Mouse (Mus musculus) liver, embryonic 15.5 days (tissue): ENCODE results near the gene Oma1. TPM values are rescaled to one million over a fixed set of nuclear protein-coding genes. Genes with fewer than 3 reads are reported as not detected.

Experiments
- ATAC-seq: fragments of 200-750 bp; cut with Nextera tagmentation; 2 replicates; pipeline ENCODE4 v1.8.0; 2017; ENCODE audit warnings: moderate number of reproducible peaks, mild to moderate bottlenecking, moderate library complexity; ENCODE audit not compliant: insufficient read depth
- H3K27ac ChIP-seq: fragments of 300-500 bp; sonication (generic); replicated peaks from 2 replicates; pipeline ENCODE4 v1.5.1; 2015; ENCODE audit warnings: mild to moderate bottlenecking, inconsistent platforms
- H3K27me3 ChIP-seq: fragments of 300-500 bp; sonication (generic); 2 replicates; pipeline ENCODE4 v1.6.1; 2015; ENCODE audit warnings: mild to moderate bottlenecking, inconsistent platforms
- H3K36me3 ChIP-seq: fragments of 300-500 bp; sonication (generic); replicated peaks from 2 replicates; pipeline ENCODE4 v1.6.1; 2015; ENCODE audit warnings: moderate library complexity, mild to moderate bottlenecking, inconsistent platforms
- H3K4me1 ChIP-seq: fragments of 300-500 bp; sonication (generic); replicated peaks from 2 replicates; pipeline ENCODE4 v1.6.1; 2015; ENCODE audit warnings: inconsistent platforms
- H3K4me2 ChIP-seq: fragments of 300-500 bp; sonication (generic); 2 replicates; pipeline ENCODE4 v1.6.1; 2015; ENCODE audit warnings: moderate library complexity, mild to moderate bottlenecking, inconsistent platforms
- H3K4me3 ChIP-seq: fragments of 300-500 bp; sonication (generic); replicated peaks from 2 replicates; pipeline ENCODE4 v1.5.1; 2015; ENCODE audit warnings: mild to moderate bottlenecking, inconsistent platforms
- H3K9ac ChIP-seq: fragments of 300-500 bp; sonication (generic); 2 replicates; pipeline ENCODE4 v1.6.1; 2015; ENCODE audit warnings: moderate library complexity, mild to moderate bottlenecking, inconsistent platforms
- H3K9me3 ChIP-seq: fragments of 300-500 bp; sonication (generic); replicated peaks from 2 replicates; pipeline ENCODE4 v1.6.1; 2016; ENCODE audit warnings: inconsistent platforms
- WGBS: fragments of 180-500 bp; shearing (Covaris S2); methylation state at CpG from one replicate; pipeline ENCODE4 v1.1.7; 2015; ENCODE audit warnings: mixed read lengths; ENCODE audit not compliant: insufficient replicate concordance; 5-methylcytosine and 5-hydroxymethylcytosine counted together
- polyA plus RNA-seq: library from polyadenylated mRNA; unstranded; fragments of >200 nt; fragmentation: Nextera tagmentation; extraction: Ambion mirVana; gene quantifications from 2 replicates; pipeline ENCODE4 v1.2.1, GENCODE M21; 2015

Oma1 gene
- polyA plus RNA-seq, 1 experiment from 2014 or later = 12.0 TPM

DNA sequence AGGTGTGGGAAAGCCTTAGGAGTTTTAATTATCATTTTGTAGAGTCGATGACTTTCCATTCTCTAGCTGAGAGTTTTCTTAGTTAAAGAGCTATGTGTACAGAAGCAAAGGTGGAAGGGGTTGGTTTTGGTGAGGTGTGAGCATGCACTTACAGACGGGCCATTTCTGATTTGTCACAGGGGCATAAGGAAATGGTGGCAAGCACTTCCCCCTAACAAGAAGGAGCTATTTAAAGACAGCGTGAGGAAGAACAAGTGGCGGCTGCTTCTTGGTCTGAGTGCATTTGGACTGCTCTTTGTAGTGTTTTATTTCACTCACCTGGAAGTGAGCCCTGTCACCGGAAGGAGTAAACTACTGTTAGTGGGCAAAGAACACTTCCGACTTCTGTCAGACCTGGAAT lies 7.8 kb downstream of the Oma1 start:
- H3K4me3 ChIP-seq = no peak overlapping the region
- 49% methylated on average over 6 of the region's 6 CpGs for WGBS
- H3K27me3 ChIP-seq = no peaks in the 10 kb centered on the region
- no peak for ATAC-seq
- H3K27ac ChIP-seq = no peak overlapping the region
- no peaks in the 10 kb centered on the region for H3K4me1 ChIP-seq
- H3K36me3 ChIP-seq = 0 out of 2 replicates have a peak, but pooled peaks cover 3% of the 10 kb centered on the region
- H3K9me3 ChIP-seq = no peaks in the 10 kb centered on the region
- H3K9ac ChIP-seq = no peak overlapping the region
- H3K4me2 ChIP-seq = no peak overlapping the region

- Histone ChIP-seq H3K27ac (no peak overlapping the region), H3K27me3 (no peaks in the 10 kb centered on the region), H3K9me3 (no peaks in the 10 kb centered on the region), H3K9ac (no peak overlapping the region), H3K36me3 (0 out of 2 replicates have a peak, but pooled peaks cover 3% of the 10 kb centered on the region), H3K4me3 (no peak overlapping the region), H3K4me1 (no peaks in the 10 kb centered on the region), H3K4me2 (no peak overlapping the region)
- 80% methylated on average over 17 of the region's 17 CpGs for WGBS
- no peak for ATAC-seq
Measured at GRCm38 (mm10) chr4:103324688-103325451, 11.3 kb downstream of the Oma1 start.

DNA sequence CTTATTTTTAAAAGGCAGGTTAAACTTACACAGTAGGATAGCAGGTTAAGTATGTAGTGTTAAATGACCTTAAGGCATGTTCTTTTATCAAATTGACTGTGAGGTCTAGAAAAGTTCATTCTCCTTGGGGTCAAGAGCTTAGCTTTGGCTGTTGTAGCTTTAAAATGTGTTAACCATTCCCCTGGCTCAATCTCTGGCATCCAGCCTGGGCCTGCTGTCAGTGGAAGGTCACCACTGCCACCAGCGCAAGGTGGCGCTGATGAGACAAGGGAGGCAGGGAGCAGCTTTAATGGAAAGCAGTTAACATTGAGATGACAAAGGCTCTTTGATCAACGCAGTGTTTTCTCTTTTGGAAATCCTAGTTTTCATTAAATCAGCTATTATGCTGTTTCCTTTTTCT lies 13.4 kb downstream of the Oma1 start:
- no peaks in the 10 kb centered on the region for H3K27me3 ChIP-seq
- H3K27ac ChIP-seq = no peak overlapping the region
- no peak for ATAC-seq
- H3K9me3 ChIP-seq = no peaks in the 10 kb centered on the region
- no peak overlapping the region for H3K4me3 ChIP-seq
- 71% methylated on average over 3 of the region's 3 CpGs for WGBS
- no peak overlapping the region for H3K9ac ChIP-seq
- no peaks in the 10 kb centered on the region for H3K4me1 ChIP-seq
- H3K36me3 ChIP-seq = peaks cover 1% of the 10 kb centered on the region; the same call in 1 of the 2 replicates
- no peak overlapping the region for H3K4me2 ChIP-seq

GRCm38 (mm10) chr4:103329348-103329747 lies 15.7 kb downstream of the Oma1 start:
- no peaks in the 10 kb centered on the region for H3K27me3 ChIP-seq
- no peak overlapping the region for H3K9ac ChIP-seq
- no peak for ATAC-seq
- H3K9me3 ChIP-seq = no peaks in the 10 kb centered on the region
- no peak overlapping the region for H3K4me3 ChIP-seq
- H3K36me3 ChIP-seq = peaks cover 6% of the 10 kb centered on the region
- no peak overlapping the region for H3K27ac ChIP-seq
- H3K4me1 ChIP-seq = no peaks in the 10 kb centered on the region
- H3K4me2 ChIP-seq = no peak overlapping the region
- 65% methylated on average over 6 of the region's 6 CpGs for WGBS

GRCm38 (mm10) chr4:103335134-103335533 lies 21.5 kb downstream of the Oma1 start:
- no peaks in the 10 kb centered on the region for H3K4me1 ChIP-seq
- H3K4me2 ChIP-seq = no peak overlapping the region
- H3K27ac ChIP-seq = no peak overlapping the region
- H3K9me3 ChIP-seq = no peaks in the 10 kb centered on the region
- no peak overlapping the region for H3K9ac ChIP-seq
- H3K4me3 ChIP-seq = no peak overlapping the region
- WGBS = 75% methylated on average over 5 of the region's 5 CpGs
- no peak for ATAC-seq
- H3K27me3 ChIP-seq = no peaks in the 10 kb centered on the region
- peaks cover 6% of the 10 kb centered on the region for H3K36me3 ChIP-seq

DNA sequence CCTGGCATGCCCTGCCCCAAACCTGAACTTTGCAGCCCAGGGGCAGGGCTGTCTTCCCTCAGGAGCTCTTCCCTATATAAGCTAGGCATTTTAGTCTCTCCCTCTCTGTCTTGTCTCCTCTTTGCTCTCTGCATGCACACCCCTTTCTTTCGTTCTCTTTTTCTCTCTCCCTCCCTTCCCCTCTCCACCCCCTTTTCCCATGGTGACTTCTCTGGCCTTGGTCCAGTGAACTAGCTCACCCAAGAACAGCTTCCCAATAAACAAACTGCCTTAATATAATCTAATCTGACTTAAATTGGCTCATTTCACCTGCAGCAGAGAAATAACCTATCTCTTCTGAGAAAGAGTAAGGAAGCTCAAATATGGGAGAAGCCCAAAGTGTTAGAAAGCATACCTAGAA lies 27.1 kb downstream of the Oma1 start:
- 76% methylated on average over 1 of the region's 1 CpGs for WGBS
- Histone ChIP-seq H3K27me3 (no peaks in the 10 kb centered on the region), H3K9ac (no peak overlapping the region), H3K4me1 (no peaks in the 10 kb centered on the region; the same call in 1 of the 2 replicates), H3K4me3 (no peak overlapping the region), H3K9me3 (no peaks in the 10 kb centered on the region), H3K27ac (no peak overlapping the region), H3K4me2 (no peak overlapping the region), H3K36me3 (no peaks in the 10 kb centered on the region)
- no peak for ATAC-seq

GRCm38 (mm10) chr4:103341620-103342019 lies 28.0 kb downstream of the Oma1 start:
- no peak for ATAC-seq
- no peaks in the 10 kb centered on the region; the same call in 1 of the 2 replicates for H3K4me1 ChIP-seq
- 48% methylated on average over 4 of the region's 4 CpGs for WGBS

DNA sequence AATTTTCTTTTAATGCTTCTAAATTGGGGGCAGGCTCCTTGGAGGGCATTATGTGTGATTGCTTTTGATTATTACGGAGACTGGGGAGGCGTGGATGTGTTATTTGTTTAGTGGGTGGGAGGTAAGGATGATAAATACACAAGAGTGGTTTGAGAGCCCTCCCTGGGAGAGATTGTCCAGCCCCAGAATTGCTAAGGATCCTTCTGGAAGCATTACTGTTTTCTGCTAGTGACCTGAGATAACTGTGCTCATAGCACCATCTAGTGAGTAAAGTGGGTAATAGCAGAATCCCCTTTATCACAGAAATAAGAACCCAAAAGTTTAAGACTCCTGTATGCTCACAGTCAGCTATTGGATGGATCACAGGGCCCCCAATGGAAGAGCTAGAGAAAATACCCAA lies 32.4 kb downstream of the Oma1 start:
- no peaks in the 10 kb centered on the region; the same call in 1 of the 2 replicates for H3K4me1 ChIP-seq
- no peaks in the 10 kb centered on the region for H3K27me3 ChIP-seq
- no peaks in the 10 kb centered on the region for H3K9me3 ChIP-seq
- 66% methylated on average over 2 of the region's 2 CpGs for WGBS
- no peak overlapping the region for H3K4me3 ChIP-seq
- no peak overlapping the region for H3K27ac ChIP-seq
- no peak overlapping the region for H3K9ac ChIP-seq
- H3K36me3 ChIP-seq = no peaks in the 10 kb centered on the region
- ATAC-seq = no peak
- H3K4me2 ChIP-seq = no peak overlapping the region

More at GRCm38 (mm10) chr4:103341620-103342019, 28.0 kb downstream of the Oma1 start:
- Histone ChIP-seq H3K4me3 (no peak overlapping the region), H3K9ac (no peak overlapping the region), H3K27ac (no peak overlapping the region), H3K36me3 (no peaks in the 10 kb centered on the region), H3K27me3 (no peaks in the 10 kb centered on the region), H3K4me2 (no peak overlapping the region), H3K9me3 (no peaks in the 10 kb centered on the region)

- Histone ChIP-seq H3K27ac (no peak overlapping the region), H3K27me3 (no peaks in the 10 kb centered on the region), H3K36me3 (no peaks in the 10 kb centered on the region), H3K4me3 (no peak overlapping the region), H3K4me2 (no peak overlapping the region), H3K9me3 (no peaks in the 10 kb centered on the region), H3K9ac (no peak overlapping the region), H3K4me1 (no peaks in the 10 kb centered on the region; the same call in 1 of the 2 replicates)
- no peak for ATAC-seq
- WGBS = 68% methylated on average over 5 of the region's 5 CpGs
Measured at GRCm38 (mm10) chr4:103346849-103347248, 33.2 kb downstream of the Oma1 start.

GRCm38 (mm10) chr4:103349219-103349618 lies 35.6 kb downstream of the Oma1 start:
- Histone ChIP-seq H3K27ac (no peak overlapping the region), H3K4me2 (no peak overlapping the region), H3K9ac (no peak overlapping the region), H3K9me3 (no peaks in the 10 kb centered on the region), H3K27me3 (no peaks in the 10 kb centered on the region), H3K4me3 (no peak overlapping the region), H3K4me1 (no peaks in the 10 kb centered on the region), H3K36me3 (peaks cover 3% of the 10 kb centered on the region; the same call in 1 of the 2 replicates)
- WGBS = 72% methylated on average over 4 of the region's 4 CpGs
- no peak for ATAC-seq

GRCm38 (mm10) chr4:103352926-103353325 lies 39.3 kb downstream of the Oma1 start:
- Histone ChIP-seq H3K4me1 (no peaks in the 10 kb centered on the region), H3K27ac (no peak overlapping the region), H3K4me3 (no peak overlapping the region), H3K4me2 (no peak overlapping the region), H3K9ac (no peak overlapping the region), H3K9me3 (no peaks in the 10 kb centered on the region), H3K27me3 (no peaks in the 10 kb centered on the region), H3K36me3 (peaks cover 3% of the 10 kb centered on the region; the same call in 1 of the 2 replicates)
- 89% methylated on average over 5 of the region's 5 CpGs for WGBS
- ATAC-seq = no peak
